Mouse (Mus musculus) adrenal gland, postnatal 0 days (tissue): ENCODE results near the gene C730034F03Rik. TPM values are rescaled to one million over a fixed set of nuclear protein-coding genes. Genes with fewer than 3 reads are reported as not detected.

ENCODE experiments used
- polyA plus RNA-seq: library from polyadenylated mRNA; unstranded; fragments of >200 nt; fragmentation: Nextera tagmentation; extraction: Ambion mirVana; gene quantifications from 2 replicates; pipeline ENCODE4 v1.2.1, GENCODE M21; 2015

Gene C730034F03Rik
- 1.2 and 2.9 TPM in 2 replicates for polyA plus RNA-seq

GRCm38 (mm10) chr15:89429352-89430221, at the start of gene C730034F03Rik, which contains the start of the genes Gm44502 and Chkb:
C730034F03Rik (plus strand) TSS chr15:89429589.
Gm44502 (minus strand) TSS chr15:89429696.
Chkb (minus strand) TSS chr15:89429908.

DNA sequence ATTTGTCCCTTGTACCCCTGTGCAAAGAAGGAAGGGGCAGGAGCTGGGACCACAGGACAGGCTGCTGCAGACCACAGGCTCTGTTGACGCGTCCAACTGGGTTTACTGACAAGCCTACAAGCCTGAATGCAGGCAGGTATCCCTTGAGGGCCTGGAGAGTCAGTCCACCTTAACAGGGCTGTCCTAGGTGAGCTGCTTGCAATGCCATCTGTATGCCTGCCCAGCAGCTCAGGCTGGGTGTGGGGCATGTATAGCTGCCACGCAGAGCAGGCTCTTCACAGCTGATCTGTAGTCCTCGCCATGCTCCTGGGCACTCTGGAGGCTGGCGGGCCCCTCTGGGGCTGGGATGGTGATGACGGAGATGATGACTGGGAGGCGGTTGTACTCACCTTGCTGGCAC, 44.8 kb upstream of the C730034F03Rik start, which contains the start of gene Klhdc7b:
Gene Klhdc7b (plus strand): TSS at position 301 of the 400 bp plus-strand sequence.

GRCm38 (mm10) chr15:89410118-89410517, 19.3 kb upstream of the C730034F03Rik start, which contains the start of gene Syce3:
Syce3 (minus strand) TSS chr15:89410503.

GRCm38 (mm10) chr15:89425711-89426121, 3.7 kb upstream of the C730034F03Rik start, which contains the start of gene Cpt1b:
Cpt1b (minus strand) TSS chr15:89425863.

DNA sequence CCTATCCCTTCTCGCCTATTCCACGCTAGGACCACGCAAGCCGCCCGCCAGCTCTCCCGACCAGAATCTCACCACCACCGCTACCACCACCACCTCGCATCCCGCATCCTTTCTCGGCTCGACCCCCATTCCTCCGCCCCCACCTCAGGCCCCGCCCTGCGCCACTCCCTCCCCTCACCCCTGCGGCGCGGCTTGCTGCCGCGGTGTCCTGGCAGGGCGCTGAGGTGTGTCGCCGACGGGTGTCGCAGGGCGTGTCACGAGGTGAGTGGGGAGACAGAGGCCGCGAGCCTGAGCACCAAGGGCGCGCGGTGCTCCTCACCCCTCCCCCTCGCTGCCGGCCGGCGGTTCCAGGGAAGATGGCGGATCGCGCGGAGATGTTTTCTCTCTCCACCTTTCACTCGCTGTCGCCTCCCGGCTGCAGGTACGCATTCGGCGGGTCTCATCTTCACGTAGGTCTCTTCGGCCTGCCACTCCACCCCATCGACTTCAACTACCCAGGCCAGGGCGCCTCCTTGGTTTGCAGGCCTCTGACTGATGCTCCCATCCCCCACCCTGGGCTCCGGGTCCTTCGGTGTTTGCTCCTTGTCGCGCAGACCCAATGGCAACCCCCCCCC, 24.6 kb downstream of the C730034F03Rik start, which contains the start of gene Mapk8ip2:
Gene Mapk8ip2 (plus strand): TSS at position 49 of the 614 bp plus-strand sequence.

GRCm38 (mm10) chr15:89477091-89477491, 47.7 kb downstream of the C730034F03Rik start, which contains the start of gene Arsa:
Arsa (minus strand) TSS chr15:89477425.

Other genes with a start within 250 kb of the C730034F03Rik start
- gene Plxnb2, start 248.8 kb upstream of the C730034F03Rik start, polyA plus RNA-seq, result 70.4 and 71.3 TPM in 2 replicates
- 6.5 and 8.6 TPM in 2 replicates for gene Dennd6b, start 233.1 kb upstream of the C730034F03Rik start, polyA plus RNA-seq
- gene Ppp6r2, start 218.0 kb upstream of the C730034F03Rik start, polyA plus RNA-seq, result 22.2 and 28.0 TPM in 2 replicates
- 27.9 and 28.9 TPM in 2 replicates for gene Sbf1, start 114.3 kb upstream of the C730034F03Rik start, polyA plus RNA-seq
- gene Adm2, start 106.9 kb upstream of the C730034F03Rik start, polyA plus RNA-seq, result not detected in 2 replicates
- 0.91 and 1.5 TPM in 2 replicates for gene Miox, start 95.2 kb upstream of the C730034F03Rik start, polyA plus RNA-seq
- 29.0 and 38.5 TPM in 2 replicates for gene Lmf2, start 73.9 kb upstream of the C730034F03Rik start, polyA plus RNA-seq
- gene Ncaph2, start 73.9 kb upstream of the C730034F03Rik start, polyA plus RNA-seq, result 106 and 112 TPM in 2 replicates
- gene Sco2, start 55.7 kb upstream of the C730034F03Rik start, polyA plus RNA-seq, result 5.9 and 6.7 TPM in 2 replicates
- gene Tymp, start 52.5 kb upstream of the C730034F03Rik start, polyA plus RNA-seq, result 1.3 and 2.4 TPM in 2 replicates
- gene Odf3b, start 50.3 kb upstream of the C730034F03Rik start, polyA plus RNA-seq, result 0.16 and 0.48 TPM in 2 replicates
- not detected in 2 replicates for gene Klhdc7b, start 44.7 kb upstream of the C730034F03Rik start, polyA plus RNA-seq
- 0.46 and 1.8 TPM in 2 replicates for gene Syce3, start 19.1 kb upstream of the C730034F03Rik start, polyA plus RNA-seq
- 1.1 and 1.4 TPM in 2 replicates for gene Cpt1b, start 3.7 kb upstream of the C730034F03Rik start, polyA plus RNA-seq
- not detected in 2 replicates for gene Gm44502, start 107 bp downstream of the C730034F03Rik start, polyA plus RNA-seq
- 48.1 and 65.3 TPM in 2 replicates for gene Chkb, start 319 bp downstream of the C730034F03Rik start, polyA plus RNA-seq
- gene Mapk8ip2, start 24.3 kb downstream of the C730034F03Rik start, polyA plus RNA-seq, result 9.4 and 18.1 TPM in 2 replicates
- 21.2 and 25.4 TPM in 2 replicates for gene Arsa, start 47.8 kb downstream of the C730034F03Rik start, polyA plus RNA-seq
- 1.6 and 2.0 TPM in 2 replicates for gene Shank3, start 70.0 kb downstream of the C730034F03Rik start, polyA plus RNA-seq
- gene Acr, start 138.7 kb downstream of the C730034F03Rik start, polyA plus RNA-seq, result 0.43 TPM in 2 replicates
- 21.2 and 23.0 TPM in 2 replicates for gene Rabl2, start 162.3 kb downstream of the C730034F03Rik start, polyA plus RNA-seq